Comparison of ENCODE assay signal across 15 mouse cellular contexts in the genomic region with DNA sequence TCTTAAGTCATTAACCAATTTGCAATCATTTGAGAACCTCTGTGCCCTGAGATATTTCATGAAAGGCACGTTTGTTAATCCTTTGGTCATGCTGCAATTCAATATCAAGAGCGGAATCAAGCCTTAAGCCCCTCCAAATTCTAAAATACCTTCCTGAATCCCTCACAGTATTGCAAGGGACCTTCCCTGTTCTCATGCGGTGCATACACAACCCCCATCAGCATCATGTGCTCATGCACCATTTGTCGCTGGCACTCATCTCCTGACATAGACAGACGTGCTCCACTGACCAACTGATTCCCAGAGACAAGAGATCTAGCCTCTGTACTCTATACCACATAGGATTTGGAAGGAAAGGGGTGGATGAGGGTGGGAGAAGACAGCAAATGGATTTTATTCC.
"Had no signal": no experiment of that assay in that cellular context is flagged by ENCODE, and none has a peak within 500 bp of the region (broad histone marks: within the 10 kb centered on the region; RNA-seq: fewer than 3 reads in every experiment).

No protein-coding gene starts in this region.

- H3K36me3 ChIP-seq: neural tube, embryonic 15.5 days; stomach, embryonic 15.5 days had no signal

- H3K9ac ChIP-seq: neural tube, embryonic 15.5 days; stomach, embryonic 15.5 days had no signal

- H3K4me1 ChIP-seq: neural tube, embryonic 15.5 days; stomach, embryonic 15.5 days had no signal

- H3K27me3 ChIP-seq: neural tube, embryonic 15.5 days; stomach, embryonic 15.5 days had no signal

- DNase-seq: retina, postnatal 1 day; right cerebral cortex, adult 18-20 months; right cerebral cortex, postnatal 14 days; right cerebral cortex, postnatal 25 days; right cerebral cortex, postnatal 4 days; spleen, adult 18-20 months; thymus, adult 18-20 months; thymus, adult 2 months; thymus, postnatal 14 days; thymus, postnatal 25 days; thymus, postnatal 36 days; thymus, postnatal 4 days had no signal

- H3K27ac ChIP-seq: neural tube, embryonic 15.5 days; stomach, embryonic 15.5 days; stomach, postnatal 0 days had no signal

- H3K4me2 ChIP-seq: neural tube, embryonic 15.5 days; stomach, embryonic 15.5 days had no signal

- H3K4me3 ChIP-seq: neural tube, embryonic 15.5 days; stomach, embryonic 15.5 days had no signal

- H3K9me3 ChIP-seq: neural tube, embryonic 15.5 days; stomach, embryonic 15.5 days had no signal
